In genomic region chr13:111796191-111796920, GRCm38 (mm10) we compare ENCODE assay signal across 8 mouse cellular contexts. TPM values are rescaled to one million over a fixed set of nuclear protein-coding genes. Genes with fewer than 3 reads are reported as not detected.
DNase-seq lines count a peak whose midpoint lies in the region; ATAC-seq lines count a peak whose summit lies in the region.

No protein-coding gene starts in this region.

- H3K4me1 ChIP-seq in kidney, embryonic 14.5 days (ENCODE audit: control insufficient read depth, insufficient read depth, low read length): peaks cover 74% of the 10 kb centered on the region
- H3K4me1 ChIP-seq in heart, embryonic 16.5 days (ENCODE audit: control insufficient read depth, insufficient read depth, low read length): peaks cover 68% of the 10 kb centered on the region
- H3K4me1 ChIP-seq in liver, embryonic 15.5 days (replicated peaks): peaks cover 84% of the 10 kb centered on the region

- H3K36me3 ChIP-seq in kidney, embryonic 14.5 days (ENCODE audit: control insufficient read depth, insufficient read depth, low read length): no peaks in the 10 kb centered on the region
- H3K36me3 ChIP-seq in heart, embryonic 16.5 days (ENCODE audit: control insufficient read depth, insufficient read depth): no peaks in the 10 kb centered on the region
- peaks cover 16% of the 10 kb centered on the region; the same call in 1 of the 2 replicates for H3K36me3 ChIP-seq in liver, embryonic 15.5 days (replicated peaks)

- no peak overlapping the region for H3K4me2 ChIP-seq in kidney, embryonic 14.5 days (replicated peaks; ENCODE audit: low read depth, low read length)
- H3K4me2 ChIP-seq in heart, embryonic 16.5 days (ENCODE audit: low read depth, low read length): peak overlapping the region; percentile 43
- H3K4me2 ChIP-seq in liver, embryonic 15.5 days: peak overlapping the region; percentile 55

- H3K9me3 ChIP-seq in kidney, embryonic 14.5 days (ENCODE audit: control insufficient read depth, low read length): no peaks in the 10 kb centered on the region
- H3K9me3 ChIP-seq in heart, embryonic 16.5 days (replicated peaks; ENCODE audit: control insufficient read depth, low read length): no peaks in the 10 kb centered on the region
- H3K9me3 ChIP-seq in liver, embryonic 15.5 days (replicated peaks): no peaks in the 10 kb centered on the region

- DNase-seq in kidney, adult 8-10 months: no peak
- peak; percentile 73 for DNase-seq in adrenal gland, postnatal 14 days
- no peak for DNase-seq in layer of hippocampus, postnatal 36 days
- DNase-seq in kidney, postnatal 14 days: no peak

- no peaks in the 10 kb centered on the region for H3K27me3 ChIP-seq in kidney, embryonic 14.5 days (ENCODE audit: control insufficient read depth, insufficient read depth, low read length)
- no peaks in the 10 kb centered on the region for H3K27me3 ChIP-seq in heart, embryonic 16.5 days (ENCODE audit: control insufficient read depth, insufficient read depth, low read length)
- no peaks in the 10 kb centered on the region for H3K27me3 ChIP-seq in liver, embryonic 15.5 days

- no peak overlapping the region for H3K9ac ChIP-seq in kidney, embryonic 14.5 days (ENCODE audit: low read depth, low read length)
- H3K9ac ChIP-seq in heart, embryonic 16.5 days (ENCODE audit: low read length): peak overlapping the region; percentile 30
- no peak overlapping the region for H3K9ac ChIP-seq in liver, embryonic 15.5 days

- peak; percentile 13; the same call in 1 of the 2 replicates for ATAC-seq in kidney, embryonic 14.5 days (ENCODE audit: low FRiP score, low TSS enrichment)
- peak; percentile 23; the same call in 1 of the 2 replicates for ATAC-seq in heart, embryonic 16.5 days (replicated peaks; ENCODE audit: extremely low read depth, insufficient read depth, low FRiP score)
- peak; percentile 79 for ATAC-seq in liver, embryonic 15.5 days (ENCODE audit: insufficient read depth)
- ATAC-seq in neutrophil, adult 5-6 weeks (ENCODE audit: extremely low read depth, insufficient number of reproducible peaks, low FRiP score, poor library complexity, severe bottlenecking): peak; percentile 76

- H3K27ac ChIP-seq in kidney, embryonic 14.5 days (ENCODE audit: low read depth, low read length): peak overlapping the region; percentile 42; the same call in 1 of the 2 replicates
- H3K27ac ChIP-seq in heart, embryonic 16.5 days (ENCODE audit: low read length): peak overlapping the region; percentile 90
- H3K27ac ChIP-seq in liver, embryonic 15.5 days (replicated peaks): peak overlapping the region; percentile 75

- 64% methylated on average over 11 of the region's 11 CpGs for whole genome bisulfite sequencing in kidney, embryonic 14.5 days
- WGBS in heart, embryonic 16.5 days: 17% methylated on average over 11 of the region's 11 CpGs
- 17% methylated on average over 11 of the region's 11 CpGs for WGBS in liver, embryonic 15.5 days (ENCODE audit: insufficient replicate concordance)

- no peak overlapping the region for H3K4me3 ChIP-seq in kidney, embryonic 14.5 days (ENCODE audit: low read length)
- no peak overlapping the region for H3K4me3 ChIP-seq in heart, embryonic 16.5 days (ENCODE audit: low read length)
- H3K4me3 ChIP-seq in liver, embryonic 15.5 days (replicated peaks): peak overlapping the region; percentile 1; the same call in 1 of the 2 replicates

RNA-seq across cellular contexts. Expression of gene Map3k1, which starts 12.4 kb away (rescaled TPM):
- 32.9 and 38.4 TPM in 2 replicates for polyA plus RNA-seq in kidney, embryonic 14.5 days (2014; fragmentation: Nextera tagmentation; extraction: Ambion mirVana)
- total RNA-seq in adrenal gland, postnatal 14 days (2021): 60.4 and 62.0 TPM in 2 replicates
- polyA plus RNA-seq in heart, embryonic 16.5 days (2015; fragmentation: Nextera tagmentation; extraction: Ambion mirVana): 11.7 and 12.9 TPM in 2 replicates
- polyA plus RNA-seq in liver, embryonic 15.5 days (2015; fragmentation: Nextera tagmentation; extraction: Ambion mirVana): 11.8 and 12.3 TPM in 2 replicates
- total RNA-seq in neutrophil, adult 5-6 weeks (2017): 242 and 277 TPM in 2 replicates
- total RNA-seq in layer of hippocampus, postnatal 36 days (2021): 10 to 100 TPM; 12.2 to 17.1 TPM

Comparison
In these comparisons a context has a peak if more than half of its experiments do, and no peak if none do; other contexts are left out.
1. ATAC-seq: peak in every context shown above with its lines; median percentile 79 in liver, embryonic 15.5 days; 76 in neutrophil, adult 5-6 weeks; 23 in heart, embryonic 16.5 days; 13 in kidney, embryonic 14.5 days.